29 mouse cellular contexts compared by ENCODE assay signal in the genomic region with DNA sequence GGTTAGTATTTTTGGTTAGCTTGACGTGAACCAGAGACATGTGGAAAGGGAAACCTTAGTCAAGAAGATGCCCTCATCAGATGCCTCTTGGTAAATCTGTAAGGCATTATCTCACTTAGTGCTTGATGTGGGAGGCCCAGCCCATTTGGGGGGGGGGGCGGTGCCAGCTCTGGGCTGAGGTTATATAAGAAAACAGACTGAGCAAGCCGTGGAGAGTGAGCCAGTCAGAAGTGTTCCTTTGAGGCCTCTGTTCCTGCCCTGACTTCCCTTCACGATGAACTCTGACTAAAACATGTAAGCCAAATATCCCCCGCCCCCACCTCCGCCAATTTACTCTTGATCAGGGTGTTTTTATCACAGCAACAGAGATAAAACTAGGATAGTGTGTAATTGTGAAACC. TPM values are rescaled to one million over a fixed set of nuclear protein-coding genes. Genes with fewer than 3 reads are reported as not detected.
DNase-seq lines count a peak whose midpoint lies in the region; ATAC-seq and TF ChIP-seq lines count a peak whose summit lies in the region.
"Had no signal": no experiment of that assay in that cellular context is flagged by ENCODE, and none has a peak within 500 bp of the region (broad histone marks: within the 10 kb centered on the region; RNA-seq: fewer than 3 reads in every experiment).

No protein-coding gene starts in this region.

- peaks cover 33% of the 10 kb centered on the region for H3K4me1 ChIP-seq in thymus, adult 2 months (replicated peaks; ENCODE audit: control insufficient read depth, insufficient read depth, low read length)
- H3K4me1 ChIP-seq in kidney, adult 2 months (ENCODE audit: control insufficient read depth, insufficient read depth, low read length), result no peaks in the 10 kb centered on the region
- no peaks in the 10 kb centered on the region for H3K4me1 ChIP-seq in midbrain, embryonic 11.5 days (ENCODE audit: control insufficient read depth, insufficient read depth, low read length)
- H3K4me1 ChIP-seq: limb, embryonic 15.5 days; liver, embryonic 13.5 days; neural tube, embryonic 12.5 days had no signal

- H3K27me3 ChIP-seq in thymus, adult 2 months (ENCODE audit: control insufficient read depth, insufficient read depth, low read length), result no peaks in the 10 kb centered on the region
- H3K27me3 ChIP-seq in kidney, adult 2 months (replicated peaks; ENCODE audit: control insufficient read depth, insufficient read depth, low read length), result no peaks in the 10 kb centered on the region
- no peaks in the 10 kb centered on the region for H3K27me3 ChIP-seq in midbrain, embryonic 11.5 days (ENCODE audit: control insufficient read depth, insufficient read depth, low read length)
- H3K27me3 ChIP-seq: forebrain, embryonic 15.5 days; hindbrain, embryonic 12.5 days; limb, embryonic 15.5 days; liver, embryonic 13.5 days; neural tube, embryonic 12.5 days had no signal

- TF ChIP-seq CTCF in thymus, adult 2 months (IDR thresholded peaks at IDR 0.05; ENCODE audit: borderline replicate concordance, control insufficient read depth, extremely low read depth, insufficient read depth, low read length, poor library complexity), result no peak
- no peak for TF ChIP-seq CTCF in kidney, adult 2 months (conservative IDR thresholded peaks at IDR 0.05; ENCODE audit: insufficient read depth, insufficient read length, low read depth, low read length)

- no peaks in the 10 kb centered on the region for H3K9me3 ChIP-seq in midbrain, embryonic 11.5 days (ENCODE audit: control insufficient read depth, low read length)
- H3K9me3 ChIP-seq: embryonic facial prominence, embryonic 13.5 days; forebrain, embryonic 10.5 days; forebrain, embryonic 15.5 days; G1E; hindbrain, embryonic 12.5 days; limb, embryonic 10.5 days; limb, embryonic 15.5 days; liver, embryonic 13.5 days; neural tube, embryonic 12.5 days had no signal

- H3K27ac ChIP-seq in thymus, adult 2 months (ENCODE audit: control insufficient read depth, insufficient read depth, low read length), result peak overlapping the region; percentile 92
- no peak overlapping the region for H3K27ac ChIP-seq in kidney, adult 2 months (ENCODE audit: insufficient read depth, low read depth, low read length)
- no peak overlapping the region for H3K27ac ChIP-seq in midbrain, embryonic 11.5 days (ENCODE audit: low read depth, low read length)
- H3K27ac ChIP-seq: embryonic facial prominence, embryonic 13.5 days; forebrain, embryonic 10.5 days; forebrain, embryonic 15.5 days; hindbrain, embryonic 12.5 days; kidney, postnatal 0 days; limb, embryonic 10.5 days; limb, embryonic 15.5 days; liver, embryonic 13.5 days; neural tube, embryonic 12.5 days had no signal

- WGBS in thymus, adult 2 months, result 7% methylated on average over 6 of the region's 6 CpGs
- WGBS in kidney, adult 2 months, result 75% methylated on average over 6 of the region's 6 CpGs
- WGBS in midbrain, embryonic 11.5 days, result 77% methylated on average over 6 of the region's 6 CpGs

- ATAC-seq in activated CD4-positive, CD25-positive, alpha-beta regulatory T cell, adult 4 months, result peak; percentile 96
- no peak for ATAC-seq in midbrain, embryonic 11.5 days (ENCODE audit: low FRiP score)
- ATAC-seq: forebrain, embryonic 15.5 days; midbrain, embryonic 16.5 days had no signal

- no peak overlapping the region for H3K9ac ChIP-seq in midbrain, embryonic 11.5 days (ENCODE audit: low read length)
- H3K9ac ChIP-seq: embryonic facial prominence, embryonic 13.5 days; forebrain, embryonic 15.5 days; hindbrain, embryonic 12.5 days; limb, embryonic 15.5 days; liver, embryonic 13.5 days; neural tube, embryonic 12.5 days had no signal

- no peak overlapping the region for H3K4me3 ChIP-seq in thymus, adult 2 months (ENCODE audit: control insufficient read depth, insufficient read depth, low read length)
- H3K4me3 ChIP-seq in kidney, adult 2 months (ENCODE audit: insufficient read depth, low read depth, low read length), result no peak overlapping the region
- H3K4me3 ChIP-seq in midbrain, embryonic 11.5 days (ENCODE audit: low read depth, low read length), result no peak overlapping the region
- H3K4me3 ChIP-seq: embryonic facial prominence, embryonic 13.5 days; forebrain, embryonic 10.5 days; forebrain, embryonic 15.5 days; hindbrain, embryonic 12.5 days; limb, embryonic 10.5 days; limb, embryonic 15.5 days; liver, embryonic 13.5 days; neural tube, embryonic 12.5 days had no signal

- H3K4me2 ChIP-seq in midbrain, embryonic 11.5 days, result no peak overlapping the region
- H3K4me2 ChIP-seq: embryonic facial prominence, embryonic 13.5 days; forebrain, embryonic 15.5 days; hindbrain, embryonic 12.5 days; limb, embryonic 15.5 days; liver, embryonic 13.5 days; neural tube, embryonic 12.5 days had no signal

- peak; percentile 17 for DNase-seq in lung, postnatal 36 days
- DNase-seq in lung, adult 18-20 months, result no peak
- DNase-seq in thymus, adult 2 months, result peak; percentile 72
- peak; percentile 72 to 84 for DNase-seq in thymus, postnatal 36 days
- DNase-seq in kidney, adult 2 months, result no peak
- no peak for DNase-seq in midbrain, embryonic 11.5 days (ENCODE audit: low spot score, missing footprints)
- DNase-seq in kidney, adult 11 months, result no peak
- DNase-seq: adrenal gland, postnatal 14 days; cerebellum, adult 11-12 months; cerebellum, postnatal 10 days; gastrocnemius, postnatal 10 days; heart, postnatal 36 days; kidney, adult 18-20 months; kidney, postnatal 4 days; liver, embryonic 13.5 days; lung, adult 2 months; lung, postnatal 10 days; right cerebral cortex, adult 18-20 months had no signal

- H3K36me3 ChIP-seq in thymus, adult 2 months (ENCODE audit: control insufficient read depth, insufficient read depth, low read length), result no peaks in the 10 kb centered on the region
- H3K36me3 ChIP-seq in kidney, adult 2 months (ENCODE audit: control insufficient read depth, insufficient read depth, low read length), result no peaks in the 10 kb centered on the region
- H3K36me3 ChIP-seq in midbrain, embryonic 11.5 days (ENCODE audit: control insufficient read depth, insufficient read depth, low read length), result no peaks in the 10 kb centered on the region
- H3K36me3 ChIP-seq: embryonic facial prominence, embryonic 13.5 days; forebrain, embryonic 10.5 days; forebrain, embryonic 15.5 days; G1E; hindbrain, embryonic 12.5 days; limb, embryonic 10.5 days; limb, embryonic 15.5 days; liver, embryonic 13.5 days; neural tube, embryonic 12.5 days had no signal

- TF ChIP-seq POLR2A in thymus, adult 2 months (IDR thresholded peaks at IDR 0.05; ENCODE audit: control insufficient read depth, extremely low read depth, insufficient read depth, low read length, poor library complexity), result 0 out of 2 replicates have a peak, but pooled peaks have one; percentile 24
- no peak for TF ChIP-seq POLR2A in kidney, adult 2 months (IDR thresholded peaks at IDR 0.05; ENCODE audit: low read depth, low read length)

RNA-seq across cellular contexts. Expression of gene Trub1, which starts 22.8 kb away (rescaled TPM):
- polyA plus RNA-seq in activated CD4-positive, CD25-positive, alpha-beta regulatory T cell, adult 4 months (2017; shearing (Covaris generic)), result 1 to 10 TPM; 5.7 to 9.7 TPM
- polyA plus RNA-seq in thymus, adult 2 months (2012; rRNA removed), result 7.7 and 8.1 TPM in 2 replicates
- polyA plus RNA-seq in kidney, adult 2 months (2012; rRNA removed), result 5.7 and 6.7 TPM in 2 replicates
- polyA plus RNA-seq in midbrain, embryonic 11.5 days (2014; fragmentation: Nextera tagmentation; extraction: Ambion mirVana), result 16.0 and 16.4 TPM in 2 replicates

Comparison
In these comparisons a context has a peak if more than half of its experiments do, and no peak if none do; other contexts are left out.
1. DNase-seq: peak in lung, postnatal 36 days (single experiment), thymus, adult 2 months (single experiment) and thymus, postnatal 36 days (2 of 2); none in lung, adult 18-20 months (0 of 2), kidney, adult 2 months (single experiment), midbrain, embryonic 11.5 days (single experiment) and kidney, adult 11 months (single experiment).